Mouse (Mus musculus): Measurements from ENCODE around the gene Pfas. TPM values are rescaled to one million over a fixed set of nuclear protein-coding genes. Genes with fewer than 3 reads are reported as not detected.
"Not testable (repeated sequence)": the region's sequence is repeated elsewhere in the genome, so short reads cannot be mapped to it uniquely, and the experiment has no call there.

Pfas gene
- polyA plus RNA-seq, 1 experiment from 2014 or later = 42.7 TPM

GRCm38 (mm10) chr11:68953903-68954302 lies 54.4 kb downstream of the Pfas start:
- 0 out of 2 replicates have a peak overlapping the region, but pooled peaks have one; percentile 0 for H3K9ac ChIP-seq

GRCm38 (mm10) chr11:68947542-68947993 lies 60.7 kb downstream of the Pfas start:
- Histone ChIP-seq H3K27ac (no peak overlapping the region), H3K4me2 (peak overlapping the region; percentile 48), H3K9ac (0 out of 2 replicates have a peak overlapping the region, but pooled peaks have one; percentile 37), H3K36me3 (no peaks in the 10 kb centered on the region), H3K4me1 (peaks cover 15% of the 10 kb centered on the region), H3K27me3 (peaks cover 28% of the 10 kb centered on the region), H3K9me3 (no peaks in the 10 kb centered on the region), H3K4me3 (no peak overlapping the region; the same call in 1 of the 2 replicates)
- 6% methylated on average over 12 of the region's 12 CpGs for WGBS
- no peak for ATAC-seq (ENCODE audit: insufficient number of reproducible peaks, insufficient read depth, low FRiP score, low TSS enrichment, low read depth)

More at GRCm38 (mm10) chr11:68953903-68954302, 54.4 kb downstream of the Pfas start:
- peaks cover 53% of the 10 kb centered on the region for H3K27me3 ChIP-seq
- H3K4me1 ChIP-seq = peaks cover 24% of the 10 kb centered on the region
- peak overlapping the region; percentile 69 for H3K4me2 ChIP-seq
- peak overlapping the region; percentile 45 for H3K4me3 ChIP-seq
- WGBS = 13% methylated on average over 13 of the region's 13 CpGs
- H3K9me3 ChIP-seq = no peaks in the 10 kb centered on the region
- H3K27ac ChIP-seq = no peak overlapping the region
- ATAC-seq (ENCODE audit: insufficient number of reproducible peaks, insufficient read depth, low FRiP score, low TSS enrichment, low read depth) = no peak
- H3K36me3 ChIP-seq = no peaks in the 10 kb centered on the region

DNA sequence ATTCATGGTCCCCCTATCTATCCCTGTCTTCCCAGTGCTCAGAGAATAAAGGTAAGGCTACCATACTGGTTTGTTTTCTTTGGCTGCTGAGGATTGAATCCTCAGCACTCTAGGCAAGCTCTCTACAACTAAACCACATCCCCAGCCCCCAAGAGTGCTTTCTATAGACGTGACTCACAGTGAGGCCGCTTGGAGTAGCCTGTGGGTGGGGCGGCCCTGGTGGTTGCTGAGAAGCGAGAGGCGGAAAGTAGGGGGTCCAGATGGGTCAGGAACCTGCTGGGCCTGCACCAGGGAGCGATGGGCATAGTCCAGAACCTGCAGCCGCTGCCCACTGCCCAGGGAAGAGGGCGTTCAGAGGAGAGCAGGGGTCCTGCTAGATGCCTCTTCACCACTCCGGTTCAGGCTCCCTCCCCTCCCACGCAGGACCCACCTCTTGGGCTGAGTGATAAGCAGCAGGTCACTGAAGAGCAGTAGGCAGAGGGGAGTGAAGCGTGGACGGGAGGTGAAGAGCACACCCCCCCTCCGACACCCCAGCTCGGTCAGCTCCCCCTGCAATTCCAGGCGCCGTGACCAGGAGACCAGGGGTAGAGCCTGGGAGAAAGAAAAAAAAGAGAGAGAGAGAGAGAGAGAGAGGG lies 61.3 kb downstream of the Pfas start:
- peaks cover 14% of the 10 kb centered on the region for H3K4me1 ChIP-seq
- peak overlapping the region; percentile 10; the same call in 1 of the 2 replicates for H3K4me3 ChIP-seq
- 10% methylated on average over 16 of the region's 16 CpGs for WGBS
- H3K27me3 ChIP-seq = peaks cover 26% of the 10 kb centered on the region
- no peaks in the 10 kb centered on the region for H3K36me3 ChIP-seq
- H3K4me2 ChIP-seq = peak overlapping the region; percentile 48
- no peaks in the 10 kb centered on the region for H3K9me3 ChIP-seq
- no peak overlapping the region for H3K27ac ChIP-seq
- no peak for ATAC-seq (ENCODE audit: insufficient number of reproducible peaks, insufficient read depth, low FRiP score, low TSS enrichment, low read depth)
- H3K9ac ChIP-seq = no peak overlapping the region

- H3K27me3 ChIP-seq = peaks cover 17% of the 10 kb centered on the region
Measured at GRCm38 (mm10) chr11:68946001-68946400, 62.3 kb downstream of the Pfas start.

DNA sequence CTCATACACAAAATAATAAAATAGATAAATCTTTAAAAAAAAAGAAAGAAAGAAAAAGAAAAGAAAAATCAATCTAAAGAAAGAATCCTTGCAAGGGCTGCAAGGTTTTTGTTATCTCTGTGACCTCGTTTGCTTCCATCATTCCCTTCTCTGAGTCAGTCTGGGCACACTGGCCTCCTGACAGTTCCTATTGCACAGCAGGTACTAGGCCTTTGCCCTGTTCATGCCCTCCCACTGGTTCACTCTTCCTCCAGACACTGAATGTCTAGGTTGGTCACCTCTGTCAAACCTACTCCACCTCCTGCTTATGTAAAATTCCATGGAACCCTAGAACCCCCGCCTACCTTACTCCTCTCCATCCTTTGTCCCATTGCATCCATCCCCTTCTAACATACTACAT lies 63.0 kb downstream of the Pfas start:
- Histone ChIP-seq H3K27me3 (peaks cover 16% of the 10 kb centered on the region), H3K9ac (no peak overlapping the region), H3K27ac (no peak overlapping the region), H3K9me3 (no peaks in the 10 kb centered on the region), H3K4me1 (peaks cover 17% of the 10 kb centered on the region), H3K4me2 (no peak overlapping the region), H3K4me3 (no peak overlapping the region), H3K36me3 (no peaks in the 10 kb centered on the region)
- ATAC-seq (ENCODE audit: insufficient number of reproducible peaks, insufficient read depth, low FRiP score, low TSS enrichment, low read depth) = no peak
- WGBS = 79% methylated on average over 2 of the region's 2 CpGs

More at GRCm38 (mm10) chr11:68946001-68946400, 62.3 kb downstream of the Pfas start:
- Histone ChIP-seq H3K4me1 (peaks cover 13% of the 10 kb centered on the region), H3K9ac (no peak overlapping the region), H3K9me3 (no peaks in the 10 kb centered on the region), H3K4me2 (no peak overlapping the region), H3K4me3 (no peak overlapping the region), H3K36me3 (no peaks in the 10 kb centered on the region), H3K27ac (no peak overlapping the region)
- no peak for ATAC-seq (ENCODE audit: insufficient number of reproducible peaks, insufficient read depth, low FRiP score, low TSS enrichment, low read depth)
- 79% methylated on average over 4 of the region's 4 CpGs for WGBS

DNA sequence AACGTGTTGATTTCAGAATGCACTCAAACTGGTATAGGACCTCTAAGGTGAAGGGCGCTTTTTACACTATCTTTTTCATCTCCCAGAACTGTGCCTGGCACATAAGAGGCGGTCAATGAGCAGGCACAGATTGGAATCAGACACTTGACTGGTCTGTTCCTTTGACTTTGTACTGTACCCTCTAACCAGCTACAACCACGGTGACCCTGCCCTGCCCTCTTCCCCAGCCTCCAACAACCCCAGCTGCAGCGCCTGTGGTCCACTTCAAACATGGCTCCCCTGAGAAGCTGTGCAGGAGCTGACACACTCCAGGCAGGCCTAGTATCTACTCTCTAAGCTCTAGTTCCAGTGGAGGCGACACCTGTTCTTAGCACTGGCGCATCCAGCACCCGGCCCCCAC lies 65.5 kb downstream of the Pfas start:
- 85% methylated on average over 8 of the region's 8 CpGs for WGBS

GRCm38 (mm10) chr11:68940516-68940915 lies 67.7 kb downstream of the Pfas start:
- Histone ChIP-seq H3K9me3 (no peaks in the 10 kb centered on the region), H3K4me3 (peak overlapping the region; percentile 52), H3K9ac (peak overlapping the region; percentile 74), H3K4me2 (peak overlapping the region; percentile 66), H3K27ac (peak overlapping the region; percentile 65), H3K27me3 (no peaks in the 10 kb centered on the region), H3K36me3 (no peaks in the 10 kb centered on the region), H3K4me1 (peaks cover 7% of the 10 kb centered on the region)
- no peak for ATAC-seq (ENCODE audit: insufficient number of reproducible peaks, insufficient read depth, low FRiP score, low TSS enrichment, low read depth)
- WGBS = 61% methylated on average over 4 of the region's 4 CpGs

More for the DNA sequence above, 65.5 kb downstream of the Pfas start:
- Histone ChIP-seq H3K4me3 (no peak overlapping the region), H3K36me3 (no peaks in the 10 kb centered on the region), H3K9ac (no peak overlapping the region), H3K4me2 (no peak overlapping the region), H3K4me1 (peaks cover 19% of the 10 kb centered on the region), H3K27ac (no peak overlapping the region), H3K27me3 (peaks cover 15% of the 10 kb centered on the region), H3K9me3 (no peaks in the 10 kb centered on the region)
- ATAC-seq (ENCODE audit: insufficient number of reproducible peaks, insufficient read depth, low FRiP score, low TSS enrichment, low read depth) = no peak

GRCm38 (mm10) chr11:68939451-68940304 lies 68.6 kb downstream of the Pfas start:
- Histone ChIP-seq H3K4me3 (peak overlapping the region; percentile 52), H3K9ac (peak overlapping the region; percentile 74), H3K4me2 (peak overlapping the region; percentile 66), H3K27ac (peak overlapping the region; percentile 65; the same call in 1 of the 2 replicates), H3K27me3 (no peaks in the 10 kb centered on the region), H3K36me3 (no peaks in the 10 kb centered on the region), H3K9me3 (no peaks in the 10 kb centered on the region), H3K4me1 (peaks cover 7% of the 10 kb centered on the region)
- peak; percentile 99 for ATAC-seq (ENCODE audit: insufficient number of reproducible peaks, insufficient read depth, low FRiP score, low TSS enrichment, low read depth)
- 2% methylated on average over 16 of the region's 16 CpGs for WGBS

- not testable (repeated sequence) for H3K4me1 ChIP-seq; H3K27me3 ChIP-seq; H3K4me3 ChIP-seq; H3K9ac ChIP-seq; ATAC-seq (ENCODE audit: insufficient number of reproducible peaks, insufficient read depth, low FRiP score, low TSS enrichment, low read depth); H3K27ac ChIP-seq; H3K9me3 ChIP-seq; H3K4me2 ChIP-seq; H3K36me3 ChIP-seq
- WGBS = 87% methylated on average over 4 of the region's 4 CpGs
Measured at GRCm38 (mm10) chr11:68936951-68937350, 71.3 kb downstream of the Pfas start.
